Mouse (Mus musculus): ENCODE measurements around the gene Cpz.

Cpz gene

DNA sequence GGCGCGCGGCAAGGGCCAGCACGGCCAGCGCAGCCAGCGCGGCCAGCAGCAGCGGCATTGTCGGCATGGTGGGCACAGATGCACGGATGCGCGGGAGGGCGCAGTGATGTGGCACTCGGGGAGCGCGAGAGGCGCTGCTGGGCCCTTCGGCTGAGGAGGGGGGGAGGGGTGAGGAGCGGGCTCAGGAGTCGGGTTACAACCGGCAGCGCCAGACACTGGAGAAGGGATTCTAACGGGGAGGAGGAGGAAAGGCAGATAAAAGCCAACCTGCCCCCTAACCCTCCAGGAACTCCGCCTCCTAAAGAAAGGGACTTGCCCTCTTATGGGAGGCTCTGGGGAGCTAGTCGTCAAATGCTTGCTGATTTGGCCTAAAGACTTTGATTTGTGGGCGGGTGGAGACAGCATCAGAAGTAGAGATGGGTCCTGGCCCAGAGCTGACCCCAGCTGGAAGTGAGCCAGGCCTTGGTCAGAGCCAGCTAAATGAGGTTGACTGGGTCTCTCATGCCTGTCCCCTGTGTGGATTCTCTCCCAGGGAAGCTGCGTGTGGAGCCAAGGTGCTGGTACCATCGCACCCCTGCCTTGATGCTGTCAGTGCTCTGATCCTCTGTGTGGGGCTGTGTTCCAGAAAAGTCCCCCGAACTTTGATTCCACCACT, at the start of gene Cpz:
Gene Cpz (minus strand): TSS at position 230 of the 655 bp plus-strand sequence.
- DNase-seq (ENCODE audit: low spot score in 2 of 2): peak in 1 of 2 experiments; percentile 17

DNA sequence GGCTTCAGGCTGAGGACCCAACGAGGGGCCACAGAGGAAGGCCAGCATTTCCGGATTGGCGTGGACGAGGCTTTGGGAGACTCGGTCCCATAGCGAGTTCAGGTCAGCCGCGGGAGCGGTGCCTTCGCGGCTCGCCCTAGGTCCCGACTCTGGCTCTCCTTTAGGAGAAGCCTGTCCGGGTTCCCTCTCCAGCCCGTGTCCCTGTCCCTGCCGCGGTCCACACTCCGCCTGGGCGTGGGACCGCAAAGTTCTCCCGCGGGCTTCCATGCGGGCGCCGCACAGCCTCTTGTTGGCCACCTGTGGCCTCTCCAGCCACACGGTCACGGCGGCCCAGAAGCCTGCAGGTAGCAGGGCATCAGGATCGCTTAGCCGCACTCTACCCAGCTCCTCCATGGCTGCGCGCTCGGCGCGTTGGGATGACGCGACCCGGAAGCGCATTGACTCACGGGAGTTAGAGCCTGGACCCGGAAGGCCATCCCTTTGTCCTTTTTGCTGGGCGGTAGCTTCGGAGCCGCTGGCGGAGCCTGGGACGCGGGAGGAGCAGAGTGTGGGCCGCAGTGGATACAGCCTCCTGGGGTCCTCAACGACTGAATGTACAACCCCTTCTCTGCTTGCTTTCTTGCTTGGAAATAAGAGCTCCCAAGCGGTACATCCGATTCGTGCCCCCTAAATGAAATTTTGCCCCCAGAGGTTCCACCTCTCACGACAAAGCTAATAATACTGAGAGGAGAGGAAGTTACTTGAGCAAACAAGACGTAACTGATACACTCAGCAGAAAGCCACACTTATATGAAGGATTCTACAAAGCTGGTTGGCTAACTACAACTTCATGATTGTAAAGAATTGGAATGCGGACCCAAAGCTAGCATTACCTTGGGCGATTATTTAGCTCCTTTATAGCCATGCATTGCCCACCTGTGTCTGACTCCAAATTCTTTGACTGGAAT, 49.4 kb upstream of the Cpz start, which contains the start of gene Trmt44:
Gene Trmt44 (minus strand): TSS at position 418 of the 947 bp plus-strand sequence.
- DNase-seq (ENCODE audit: low spot score in 2 of 2): peak; percentile 80 to 92

DNA sequence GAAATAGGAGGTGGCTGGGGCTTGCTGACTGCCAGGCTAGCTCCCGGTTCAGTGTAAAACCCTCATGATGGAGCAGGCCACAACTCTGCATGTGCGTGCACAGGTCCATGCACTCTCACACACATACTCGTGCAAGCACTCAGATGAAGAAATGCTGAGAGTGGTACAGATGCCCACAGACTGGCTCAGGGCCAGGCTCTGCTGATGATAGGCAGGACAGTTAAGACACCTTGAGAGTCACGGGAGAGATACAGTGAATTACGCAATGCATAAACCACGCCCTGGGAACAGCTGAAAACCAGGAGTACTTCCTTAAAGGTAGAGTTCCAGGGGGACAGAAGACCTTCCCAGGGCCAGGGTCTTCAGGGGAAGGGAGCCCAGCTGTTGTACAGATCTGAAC, 46.0 kb upstream of the Cpz start:
- DNase-seq (ENCODE audit: low spot score in 2 of 2): no peak

DNA sequence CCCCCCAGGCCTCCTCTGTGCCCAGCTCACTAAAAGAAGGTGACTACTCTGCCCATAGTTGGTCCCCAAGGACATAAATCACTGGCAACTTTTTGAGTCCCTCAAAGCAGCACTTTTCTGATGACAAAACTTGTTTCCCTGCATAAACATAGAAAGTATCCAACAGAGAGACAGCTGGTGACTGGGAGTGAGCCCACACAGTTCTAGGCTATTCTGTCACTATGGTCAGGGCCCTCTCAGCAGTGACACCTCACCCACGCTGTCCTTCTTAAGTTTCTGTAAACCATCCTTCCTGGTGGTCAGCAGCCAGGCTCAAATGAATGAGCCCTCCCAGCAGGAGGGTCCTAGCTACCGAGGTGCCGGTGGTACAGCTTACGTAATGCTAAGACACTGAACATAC, 41.1 kb upstream of the Cpz start:
- no peak for DNase-seq (ENCODE audit: low spot score in 2 of 2)

DNA sequence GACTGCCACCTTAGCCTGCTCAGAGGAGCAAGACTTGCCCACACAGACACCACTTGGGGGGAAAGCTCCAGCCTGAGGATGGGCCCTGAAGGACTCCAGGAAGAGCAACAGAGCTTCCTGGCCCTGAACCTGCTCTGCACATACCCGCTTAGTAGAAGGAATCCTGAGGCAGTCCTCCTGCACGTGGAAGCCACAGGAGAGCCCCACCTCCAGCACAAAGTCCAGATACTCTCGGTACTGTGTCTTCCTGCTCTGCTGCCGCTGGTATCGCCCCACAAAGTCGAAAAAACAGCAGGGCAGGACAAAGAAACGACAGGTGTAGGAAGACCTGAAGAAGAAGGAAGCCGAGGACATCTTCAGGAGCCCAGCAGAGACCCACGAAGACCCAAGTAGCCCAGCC, 39.7 kb upstream of the Cpz start:
- no peak for DNase-seq (ENCODE audit: low spot score in 2 of 2)

DNA sequence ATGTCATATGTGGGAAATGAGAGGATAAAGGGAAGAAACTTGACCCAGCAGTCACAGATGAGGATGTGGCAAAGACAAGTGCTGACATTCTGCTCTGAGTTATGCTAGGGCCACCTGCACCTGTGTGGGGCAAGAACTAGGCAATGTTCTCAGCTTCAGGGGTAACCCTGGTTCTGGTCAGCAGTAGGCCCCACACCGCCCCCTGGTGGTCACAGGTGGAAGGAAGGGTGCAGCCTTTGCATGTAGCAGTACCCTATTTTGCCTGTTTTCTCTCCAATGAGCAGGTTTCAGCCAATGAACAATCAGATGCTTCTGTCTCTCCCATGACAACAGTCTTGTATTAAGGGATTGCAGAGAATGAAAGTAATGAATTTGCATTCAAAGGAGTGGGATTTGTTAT, 38.0 kb upstream of the Cpz start:
- DNase-seq (ENCODE audit: low spot score in 2 of 2): peak; percentile 52 to 53

DNA sequence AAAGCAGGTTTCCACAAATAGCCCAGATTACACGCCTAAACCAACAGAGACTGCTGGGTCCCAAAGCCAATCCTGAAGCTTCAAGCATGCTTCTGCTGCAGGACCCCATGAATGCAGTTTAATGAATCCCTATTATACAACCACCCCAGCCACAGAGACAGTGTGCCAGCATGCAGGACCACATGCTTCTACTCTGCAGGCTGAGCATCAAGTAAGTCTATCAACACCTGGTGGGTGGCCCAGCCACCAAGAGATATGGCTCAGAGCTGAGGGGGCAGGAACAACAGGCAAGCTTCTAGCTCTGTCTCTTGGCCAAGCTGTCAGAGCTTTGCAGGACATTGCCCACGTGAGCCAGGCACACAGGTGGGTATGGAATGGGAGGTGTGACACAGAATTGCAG, 37.1 kb upstream of the Cpz start:
- no peak for DNase-seq (ENCODE audit: low spot score in 2 of 2)

DNA sequence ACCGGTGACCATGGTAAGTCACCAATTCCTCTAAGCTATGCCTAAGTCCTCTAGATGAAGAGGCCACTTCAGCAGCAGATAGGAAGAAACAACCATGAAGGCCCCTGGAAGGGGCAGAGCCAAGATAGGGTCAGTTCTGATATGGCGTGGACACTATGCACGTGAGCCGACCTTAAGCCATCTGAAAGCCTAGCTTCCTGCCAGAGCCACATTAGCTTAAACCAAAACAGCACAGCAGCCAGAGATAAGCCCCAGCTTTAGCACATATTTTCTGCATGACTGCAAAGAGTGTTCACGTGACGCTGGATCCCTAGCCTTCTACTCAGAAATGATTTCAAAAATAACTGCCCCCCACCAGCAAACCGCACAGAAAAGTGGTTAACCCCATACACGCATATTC, 33.9 kb upstream of the Cpz start:
- DNase-seq (ENCODE audit: low spot score in 2 of 2): no peak

DNA sequence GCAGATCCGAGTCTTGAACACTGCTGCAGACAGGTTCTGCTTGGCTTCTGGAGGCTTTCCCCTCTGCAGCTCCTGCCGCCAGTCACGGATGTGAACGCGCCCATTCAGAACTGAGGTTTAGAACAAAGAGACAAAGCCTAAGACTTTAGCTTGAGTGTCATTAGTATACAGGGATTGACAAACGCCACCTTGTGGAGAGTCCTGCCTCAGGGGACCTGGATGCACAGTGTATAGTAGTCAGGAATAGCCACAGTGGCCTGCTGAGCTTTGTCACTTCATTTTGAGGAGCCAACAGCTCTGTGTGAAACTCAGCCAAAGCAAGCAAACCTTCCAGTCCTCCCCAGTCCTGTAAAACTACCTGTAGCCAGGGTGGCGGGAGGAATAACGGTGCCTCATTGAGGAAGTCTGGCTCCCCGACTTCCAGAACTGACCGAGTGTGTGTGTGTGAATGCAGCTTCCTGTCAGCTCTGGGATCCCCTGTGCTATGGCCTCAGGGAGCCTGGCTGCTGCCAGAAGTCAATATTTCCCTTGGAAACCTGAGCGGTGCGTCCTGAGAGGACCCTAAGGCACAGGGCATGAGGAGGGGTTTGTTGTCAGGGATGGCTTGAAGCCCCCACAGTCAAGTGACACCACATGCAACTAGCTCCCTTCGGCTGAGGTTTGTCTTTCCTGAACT, 32.6 kb upstream of the Cpz start:
- DNase-seq (ENCODE audit: low spot score in 2 of 2): no peak

DNA sequence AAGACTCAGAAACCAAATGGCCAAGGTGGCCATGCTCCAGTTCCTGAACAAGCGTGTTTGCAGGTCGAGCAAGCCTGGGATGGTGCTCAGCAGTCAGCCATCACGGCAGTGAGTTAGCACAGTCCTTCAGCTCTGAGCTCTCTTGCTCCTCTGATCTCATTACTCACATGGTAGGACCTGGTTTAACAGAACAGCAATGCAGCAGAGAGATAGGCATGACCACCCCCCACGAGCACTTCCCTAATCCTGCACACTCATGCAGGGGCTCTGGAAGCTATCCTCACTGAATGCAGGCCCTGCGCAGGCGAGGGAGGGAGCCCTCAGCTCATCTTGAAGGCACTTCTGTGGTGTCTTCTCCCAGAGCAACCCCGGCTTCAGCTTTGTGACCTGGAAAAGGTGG, 30.9 kb upstream of the Cpz start:
- DNase-seq (ENCODE audit: low spot score in 2 of 2): no peak

DNA sequence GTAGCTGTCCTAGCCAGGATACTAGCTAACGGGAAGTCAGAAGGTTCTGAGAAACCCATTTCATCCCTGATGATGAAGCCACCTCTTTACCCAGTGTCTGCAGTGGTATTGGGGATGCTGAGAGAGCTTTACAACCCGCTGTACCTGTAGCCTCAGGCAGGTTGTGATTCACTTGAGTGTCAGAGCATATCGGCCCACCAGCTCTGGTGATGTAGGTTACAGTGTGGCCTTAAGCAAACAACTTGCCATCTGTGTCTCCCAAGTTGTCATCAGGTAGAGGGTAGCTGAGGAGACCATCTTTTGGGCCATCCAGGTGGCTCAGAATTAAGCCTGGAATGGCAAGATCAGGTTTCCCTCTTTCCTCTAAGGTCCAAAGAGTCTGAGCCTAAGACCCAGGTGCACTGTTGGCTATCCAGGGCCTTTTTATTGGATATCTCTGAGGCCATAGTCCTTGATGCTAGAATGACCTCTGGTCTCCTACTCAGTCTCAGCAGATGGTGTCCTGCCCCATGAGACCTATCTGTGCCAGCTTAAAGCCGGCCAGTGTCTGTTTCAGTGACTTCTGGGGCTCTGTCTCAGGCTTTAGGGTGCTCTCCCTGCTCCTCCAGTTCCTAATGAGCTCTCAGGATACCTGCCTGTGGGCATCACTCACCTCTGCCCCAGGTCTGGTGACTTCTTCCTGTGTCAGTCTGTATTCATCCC, 27.5 kb upstream of the Cpz start:
- no peak for DNase-seq (ENCODE audit: low spot score in 2 of 2)

DNA sequence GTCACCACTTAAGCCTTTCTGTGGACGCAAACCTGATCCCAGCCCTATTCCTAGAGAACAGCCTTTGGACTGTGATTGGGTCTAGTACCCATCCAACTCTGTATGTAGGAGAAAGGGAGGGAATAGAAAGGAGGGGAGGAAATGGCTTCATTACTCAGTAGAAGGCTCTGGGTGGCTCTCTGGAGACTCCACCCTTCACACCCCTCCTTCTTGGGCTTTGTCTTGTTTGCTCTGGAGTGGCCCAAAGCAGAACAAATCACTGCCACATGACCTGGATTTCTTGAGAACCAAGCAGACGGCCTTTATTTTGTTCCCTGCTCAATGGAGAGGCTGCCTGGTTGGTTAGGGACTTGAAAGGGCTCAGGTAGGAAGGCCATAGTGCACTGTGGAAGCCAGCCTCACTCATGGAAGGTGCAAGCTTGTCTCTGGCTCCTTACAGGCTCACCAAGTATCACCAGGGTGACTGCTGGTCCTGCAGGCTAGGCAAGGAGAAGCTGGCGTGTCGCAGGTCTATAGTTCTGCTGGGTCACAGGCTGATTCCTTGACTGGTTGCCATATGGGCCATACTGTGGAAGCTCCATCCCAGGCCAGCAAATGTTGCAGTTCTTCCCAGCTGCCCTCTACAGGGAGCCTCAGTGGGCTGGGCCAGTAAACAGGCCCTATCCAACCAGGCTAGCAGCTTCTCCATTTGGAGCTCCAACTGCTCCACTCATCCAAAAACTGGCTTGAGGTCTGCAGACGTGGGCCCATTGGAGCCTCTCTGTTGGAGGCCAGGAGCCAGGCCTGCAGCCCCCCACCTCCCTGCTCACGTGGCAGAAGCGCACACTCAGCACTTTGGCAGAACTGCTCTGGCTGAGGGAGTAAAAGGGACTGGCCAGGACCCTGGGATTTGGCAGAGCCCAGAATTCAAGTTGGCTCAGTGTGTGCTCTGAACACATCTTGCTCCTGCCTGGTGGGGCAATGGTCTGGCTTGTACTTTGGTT, 26.6 kb upstream of the Cpz start:
- DNase-seq (ENCODE audit: low spot score in 2 of 2): no peak

DNA sequence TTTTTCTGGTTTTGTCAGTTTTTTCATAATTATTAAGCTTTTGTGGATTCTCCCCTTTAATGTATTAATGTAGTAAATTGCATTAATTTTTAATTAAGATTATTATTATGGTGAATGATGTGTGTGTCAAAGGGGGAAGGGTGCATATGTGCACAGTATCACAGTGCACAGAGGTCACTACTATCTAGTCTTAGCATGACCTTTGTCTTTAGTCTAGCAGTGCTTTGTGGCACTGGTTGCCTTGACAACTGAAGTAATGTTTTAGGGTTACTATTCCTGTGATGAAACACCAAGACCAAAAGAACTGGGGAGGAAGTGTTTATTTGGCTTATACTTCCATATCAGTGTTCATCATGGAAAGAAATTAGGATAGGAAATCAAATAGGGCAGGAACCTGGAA, 20.6 kb upstream of the Cpz start:
- DNase-seq (ENCODE audit: low spot score in 2 of 2): no peak

DNA sequence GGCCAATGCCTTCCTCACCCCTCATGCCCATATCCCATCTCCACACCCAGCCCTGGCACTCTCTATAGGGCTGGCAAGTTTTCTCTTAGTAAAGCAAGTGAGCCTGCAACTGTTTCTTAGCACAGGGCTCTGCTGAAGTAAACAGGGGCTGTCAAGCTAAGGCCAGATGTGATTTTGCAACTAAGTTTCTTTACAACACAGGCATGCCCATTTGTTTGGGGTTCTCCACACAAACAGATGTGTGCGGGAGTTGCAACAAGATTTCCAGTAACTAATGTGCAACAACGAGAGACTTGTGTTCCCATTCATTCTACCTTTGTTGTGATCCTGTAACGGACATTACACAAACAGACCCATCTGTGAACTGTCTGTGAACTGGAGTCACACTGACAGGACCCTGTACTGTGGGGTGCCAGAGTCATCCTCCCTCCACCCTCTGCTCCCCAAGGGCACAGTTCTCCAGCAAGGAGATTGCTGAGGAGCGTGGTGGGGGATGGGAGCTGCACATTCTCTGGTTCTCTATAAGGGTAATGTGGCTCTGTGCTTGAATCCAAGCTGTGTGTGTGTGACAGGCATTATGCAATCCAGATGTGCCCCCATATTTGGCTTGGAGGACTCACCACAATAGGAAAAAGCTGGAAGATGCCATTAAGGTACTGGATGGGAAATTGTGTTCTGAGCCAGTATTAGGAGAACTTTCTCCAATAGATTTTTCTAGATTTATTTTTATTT, 15.7 kb upstream of the Cpz start:
- DNase-seq (ENCODE audit: low spot score in 2 of 2): no peak

DNA sequence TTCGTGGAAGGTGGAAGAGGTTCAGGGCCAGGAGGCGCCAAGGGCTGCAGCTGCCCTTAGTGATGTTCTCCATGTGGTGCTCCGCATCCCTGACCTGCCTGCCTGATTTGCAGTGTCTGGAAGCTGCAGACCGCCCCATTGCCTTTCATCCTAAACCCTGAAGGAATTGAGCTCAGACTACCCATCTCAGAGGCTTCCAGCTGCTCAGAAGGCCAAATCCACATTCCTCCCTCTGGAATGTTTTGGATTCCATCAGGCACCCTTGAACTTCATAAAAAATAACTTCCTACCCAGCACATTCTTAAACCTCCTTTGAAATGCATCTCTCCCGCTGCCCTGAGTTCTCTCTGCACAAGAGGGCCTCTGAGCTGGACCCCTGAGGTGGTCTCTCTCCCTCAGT, 15.1 kb upstream of the Cpz start:
- no peak for DNase-seq (ENCODE audit: low spot score in 2 of 2)

DNA sequence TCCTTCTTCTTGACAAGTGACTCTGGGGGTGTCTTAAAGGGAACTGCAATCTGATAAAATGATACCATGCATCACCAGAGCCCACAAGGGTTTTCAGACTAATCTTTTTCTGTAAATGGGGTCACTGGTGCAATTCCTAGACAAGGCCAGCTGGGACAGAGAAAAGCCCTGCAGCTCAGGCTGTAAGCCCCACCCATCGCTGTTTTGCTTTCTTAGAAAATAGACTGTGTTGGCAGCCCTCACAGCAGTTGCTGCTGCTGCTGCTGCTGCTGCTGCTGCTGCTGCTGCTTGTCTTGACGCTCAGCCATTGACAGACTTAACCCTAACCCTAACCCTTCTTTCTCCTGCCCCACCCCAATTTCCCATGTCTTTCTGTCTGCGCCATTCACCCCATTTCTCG, 14.1 kb upstream of the Cpz start:
- DNase-seq (ENCODE audit: low spot score in 2 of 2): no peak

DNA sequence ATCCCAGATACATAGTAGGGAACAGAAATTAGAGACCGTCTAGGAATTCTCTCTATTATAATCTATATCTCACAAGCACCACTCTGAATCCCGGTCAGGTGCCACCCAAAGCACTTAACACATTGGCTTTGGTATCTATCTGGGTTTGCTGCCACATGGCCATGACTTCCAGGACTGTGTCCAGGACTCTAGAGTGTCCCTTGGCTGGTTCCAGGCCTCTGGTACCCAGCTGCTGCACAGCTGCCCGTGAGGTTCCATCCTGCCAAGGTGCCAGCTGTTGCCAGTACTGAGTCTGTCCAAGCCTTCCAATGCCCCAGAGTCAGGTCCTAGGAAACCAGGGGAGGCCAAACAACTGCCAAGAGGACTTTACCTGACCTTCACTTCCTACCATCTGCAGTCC, 12.5 kb upstream of the Cpz start:
- no peak for DNase-seq (ENCODE audit: low spot score in 2 of 2)

DNA sequence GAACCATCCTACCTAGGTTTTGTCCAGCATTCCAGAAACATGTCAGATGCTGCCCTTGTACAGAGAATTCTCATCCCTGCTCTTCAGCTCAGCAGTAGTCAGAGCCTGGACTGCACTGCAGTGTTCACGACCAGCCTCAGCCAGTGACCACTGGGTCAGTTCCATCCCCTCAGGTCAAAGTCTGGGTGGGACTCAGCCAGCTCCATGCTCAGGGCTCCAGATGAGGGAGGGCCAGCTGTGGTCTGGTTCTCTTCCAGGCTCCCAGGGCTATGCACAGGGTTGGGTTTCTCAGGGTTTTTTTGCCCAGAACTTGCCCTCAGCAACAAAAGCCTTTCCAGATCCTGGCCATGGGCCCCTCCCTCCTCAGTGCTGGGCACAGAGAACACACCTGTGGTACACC, 12.0 kb upstream of the Cpz start:
- no peak for DNase-seq (ENCODE audit: low spot score in 2 of 2)

DNA sequence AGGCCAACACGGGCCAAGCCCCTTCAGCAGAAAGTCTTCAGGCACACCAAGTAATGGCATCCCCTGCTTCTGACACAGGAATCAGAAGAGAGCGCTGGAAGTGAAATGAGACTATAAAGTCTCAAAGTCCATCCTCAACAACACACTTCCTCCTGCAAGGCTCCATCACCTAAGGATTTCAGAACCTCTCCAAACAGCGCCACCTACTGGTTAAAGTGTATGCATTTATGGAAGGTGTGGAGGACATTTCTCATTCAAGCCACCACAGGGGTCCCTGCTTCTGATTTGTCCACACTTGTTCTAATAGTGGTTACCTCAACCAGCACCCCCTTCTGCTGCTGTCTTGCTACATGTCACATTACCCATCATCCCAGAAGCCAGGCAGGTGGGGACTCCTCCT, 10.8 kb upstream of the Cpz start:
- DNase-seq (ENCODE audit: low spot score in 2 of 2): no peak

DNA sequence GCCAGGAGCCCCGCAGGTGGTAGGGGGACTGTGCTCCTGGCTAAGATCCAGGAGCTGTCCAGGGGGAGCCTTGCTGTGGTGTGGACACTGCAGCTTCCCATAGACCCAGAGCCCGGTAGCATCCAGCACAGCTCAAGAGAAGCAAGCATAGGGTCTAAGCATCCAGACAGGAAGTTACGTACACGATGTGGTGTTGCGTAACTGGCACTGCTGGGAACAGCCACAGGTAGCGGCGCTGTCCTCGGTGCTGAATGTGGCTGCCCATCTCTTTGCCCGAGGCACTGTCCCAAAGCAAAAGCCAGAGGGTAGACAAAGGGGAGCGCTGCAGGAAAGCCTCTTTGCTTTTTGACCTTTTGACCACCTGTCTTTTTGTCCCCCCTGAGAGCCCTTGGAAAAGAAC, 6.1 kb upstream of the Cpz start:
- no peak for DNase-seq (ENCODE audit: low spot score in 2 of 2)

Data from frontal cortex, postnatal 10 days (tissue).